ENCODE assay signal across 8 mouse cellular contexts in the genomic region with DNA sequence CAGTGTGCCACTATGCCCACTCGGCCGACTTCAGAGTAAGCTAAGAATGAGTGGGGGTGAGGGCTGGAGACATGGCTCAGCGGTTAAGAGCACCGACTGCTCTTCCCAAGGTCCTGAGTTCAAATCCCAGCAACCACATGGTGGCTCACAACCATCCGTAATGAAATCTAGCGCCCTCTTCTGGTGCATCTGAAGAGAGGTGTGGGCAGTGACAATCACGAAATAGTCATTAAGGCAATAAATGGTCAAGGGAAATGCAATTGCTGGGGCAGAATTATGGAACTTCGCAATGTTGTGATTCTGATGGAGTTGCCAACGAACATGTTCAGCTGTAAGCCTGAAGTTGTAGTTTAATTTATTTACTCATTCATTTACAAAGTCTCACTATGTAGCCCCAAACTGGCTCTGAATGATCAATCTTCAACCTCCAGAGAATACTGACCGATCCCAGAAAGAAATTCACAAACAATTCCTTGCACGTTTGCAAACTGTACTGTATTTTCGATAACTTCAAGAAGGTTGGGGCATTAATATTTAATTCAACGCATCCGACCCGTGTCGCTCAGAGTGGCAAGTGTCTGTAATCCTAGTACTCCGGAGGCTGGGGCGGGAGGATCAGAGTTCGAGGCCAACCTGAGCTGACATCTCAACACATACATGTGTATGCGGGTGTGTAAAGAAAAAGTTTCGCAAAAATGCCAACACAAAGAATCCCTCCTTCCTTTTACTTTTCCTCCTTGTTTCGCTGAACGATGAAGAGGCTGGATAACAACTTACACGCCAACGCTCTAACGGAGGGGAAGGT. TPM values are rescaled to one million over a fixed set of nuclear protein-coding genes. Genes with fewer than 3 reads are reported as not detected.
A peak's percentile ranks its signal among the peaks of the same experiment; 100 is the strongest.
DNase-seq lines count a peak whose midpoint lies in the region; ATAC-seq and TF ChIP-seq lines count a peak whose summit lies in the region.

No protein-coding gene starts in this region.

- H3K27ac ChIP-seq in cerebellum, adult 2 months (ENCODE audit: insufficient read depth, low read length): peak overlapping the region; percentile 79; the same call in 1 of the 2 replicates
- no peak overlapping the region for H3K27ac ChIP-seq in thymus, adult 2 months (ENCODE audit: control insufficient read depth, insufficient read depth, low read length)
- H3K27ac ChIP-seq in forebrain, embryonic 13.5 days: peak overlapping the region; percentile 96
- peak overlapping the region; percentile 100 for H3K27ac ChIP-seq in liver, embryonic 12.5 days
- peak overlapping the region; percentile 92 for H3K27ac ChIP-seq in neural tube, embryonic 14.5 days (ENCODE audit: low read depth, low read length)

- H3K9ac ChIP-seq in forebrain, embryonic 13.5 days: peak overlapping the region; percentile 84
- peak overlapping the region; percentile 92 for H3K9ac ChIP-seq in liver, embryonic 12.5 days
- H3K9ac ChIP-seq in neural tube, embryonic 14.5 days (replicated peaks; ENCODE audit: low read depth, low read length): peak overlapping the region; percentile 70

- TF ChIP-seq CTCF in cerebellum, adult 2 months (IDR thresholded peaks at IDR 0.05; ENCODE audit: borderline replicate concordance, insufficient read depth, low read depth, low read length): peak; percentile 15; the same call in 1 of the 2 replicates
- TF ChIP-seq CTCF in thymus, adult 2 months (IDR thresholded peaks at IDR 0.05; ENCODE audit: borderline replicate concordance, control insufficient read depth, extremely low read depth, insufficient read depth, low read length, poor library complexity): no peak

- H3K27me3 ChIP-seq in cerebellum, adult 2 months (ENCODE audit: control insufficient read depth, insufficient read depth, low read length): no peaks in the 10 kb centered on the region
- no peaks in the 10 kb centered on the region for H3K27me3 ChIP-seq in thymus, adult 2 months (ENCODE audit: control insufficient read depth, insufficient read depth, low read length)
- H3K27me3 ChIP-seq in forebrain, embryonic 13.5 days: no peaks in the 10 kb centered on the region
- no peaks in the 10 kb centered on the region for H3K27me3 ChIP-seq in liver, embryonic 12.5 days (replicated peaks)
- no peaks in the 10 kb centered on the region for H3K27me3 ChIP-seq in neural tube, embryonic 14.5 days (ENCODE audit: control insufficient read depth, insufficient read depth, low read length)

- no peaks in the 10 kb centered on the region for H3K4me1 ChIP-seq in cerebellum, adult 2 months (ENCODE audit: control insufficient read depth, insufficient read depth, low read length)
- peaks cover 6% of the 10 kb centered on the region; the same call in 1 of the 2 replicates for H3K4me1 ChIP-seq in thymus, adult 2 months (replicated peaks; ENCODE audit: control insufficient read depth, insufficient read depth, low read length)
- peaks cover 18% of the 10 kb centered on the region for H3K4me1 ChIP-seq in forebrain, embryonic 13.5 days
- H3K4me1 ChIP-seq in liver, embryonic 12.5 days: peaks cover 48% of the 10 kb centered on the region
- H3K4me1 ChIP-seq in neural tube, embryonic 14.5 days (ENCODE audit: control insufficient read depth, insufficient read depth, low read length): peaks cover 13% of the 10 kb centered on the region

- H3K4me3 ChIP-seq in cerebellum, adult 2 months (replicated peaks; ENCODE audit: insufficient read depth, low read depth, low read length): peak overlapping the region; percentile 89
- H3K4me3 ChIP-seq in thymus, adult 2 months (ENCODE audit: control insufficient read depth, insufficient read depth, low read length): peak overlapping the region; percentile 72
- peak overlapping the region; percentile 92 for H3K4me3 ChIP-seq in forebrain, embryonic 13.5 days
- H3K4me3 ChIP-seq in liver, embryonic 12.5 days: peak overlapping the region; percentile 98
- peak overlapping the region; percentile 80 for H3K4me3 ChIP-seq in neural tube, embryonic 14.5 days (ENCODE audit: low read depth, low read length)

- peak overlapping the region; percentile 90 for H3K4me2 ChIP-seq in forebrain, embryonic 13.5 days
- peak overlapping the region; percentile 78 for H3K4me2 ChIP-seq in liver, embryonic 12.5 days
- H3K4me2 ChIP-seq in neural tube, embryonic 14.5 days (ENCODE audit: low read depth, low read length): peak overlapping the region; percentile 43

- DNase-seq in cerebellum, adult 2 months: peak in 1 of 2 experiments; percentile 3
- no peak for DNase-seq in cerebellum, adult 8-10 months
- no peak for DNase-seq in thymus, adult 2 months
- DNase-seq in thymus, adult 18-20 months: no peak
- DNase-seq in urinary bladder, postnatal 36 days (ENCODE audit: low spot score in 2 of 2): no peak

- no peaks in the 10 kb centered on the region for H3K9me3 ChIP-seq in forebrain, embryonic 13.5 days (replicated peaks)
- H3K9me3 ChIP-seq in liver, embryonic 12.5 days (replicated peaks): no peaks in the 10 kb centered on the region
- no peaks in the 10 kb centered on the region for H3K9me3 ChIP-seq in neural tube, embryonic 14.5 days (ENCODE audit: control insufficient read depth, low read length)

- peak; percentile 50; the same call in 1 of the 2 replicates for ATAC-seq in forebrain, embryonic 13.5 days
- peak; percentile 28 for ATAC-seq in liver, embryonic 12.5 days
- ATAC-seq in neural tube, embryonic 14.5 days (ENCODE audit: low read depth): peak; percentile 55

- no peak for TF ChIP-seq POLR2A in cerebellum, adult 2 months (IDR thresholded peaks at IDR 0.05; ENCODE audit: borderline replicate concordance, insufficient read depth, low read length)
- no peak for TF ChIP-seq POLR2A in thymus, adult 2 months (IDR thresholded peaks at IDR 0.05; ENCODE audit: control insufficient read depth, extremely low read depth, insufficient read depth, low read length, poor library complexity)

- WGBS in cerebellum, adult 2 months: 29% methylated on average over 26 of the region's 26 CpGs
- WGBS in thymus, adult 2 months: 45% methylated on average over 26 of the region's 26 CpGs
- 31% methylated on average over 26 of the region's 26 CpGs for whole genome bisulfite sequencing in forebrain, embryonic 13.5 days
- 29% methylated on average over 26 of the region's 26 CpGs for WGBS in liver, embryonic 12.5 days (ENCODE audit: insufficient replicate concordance)
- 30% methylated on average over 26 of the region's 26 CpGs for WGBS in neural tube, embryonic 14.5 days

- peaks cover 5% of the 10 kb centered on the region for H3K36me3 ChIP-seq in thymus, adult 2 months (ENCODE audit: control insufficient read depth, insufficient read depth, low read length)
- H3K36me3 ChIP-seq in forebrain, embryonic 13.5 days (ENCODE audit: poor library complexity, severe bottlenecking): peaks cover 15% of the 10 kb centered on the region
- peaks cover 27% of the 10 kb centered on the region for H3K36me3 ChIP-seq in liver, embryonic 12.5 days
- peaks cover 3% of the 10 kb centered on the region; the same call in 1 of the 2 replicates for H3K36me3 ChIP-seq in neural tube, embryonic 14.5 days (ENCODE audit: control insufficient read depth, insufficient read depth, low read length)

RNA-seq across cellular contexts. Expression of a gene that starts 1.4 kb away (rescaled TPM):
- 14.4 and 15.6 TPM in 2 replicates for polyA plus RNA-seq in cerebellum, adult 2 months (2012; rRNA removed)
- 21.9 and 22.7 TPM in 2 replicates for polyA plus RNA-seq in thymus, adult 2 months (2012; rRNA removed)
- 30.7 and 36.4 TPM in 2 replicates for polyA plus RNA-seq in forebrain, embryonic 13.5 days (2015; fragmentation: Nextera tagmentation; extraction: Ambion mirVana)
- 60.3 and 61.3 TPM in 2 replicates for polyA plus RNA-seq in liver, embryonic 12.5 days (2016; fragmentation: Nextera tagmentation; extraction: Ambion mirVana)
- 29.2 and 30.5 TPM in 2 replicates for polyA plus RNA-seq in neural tube, embryonic 14.5 days (2014; fragmentation: Nextera tagmentation; extraction: Ambion mirVana)
